Mouse (Mus musculus) thymus, postnatal 0 days (tissue): ENCODE measurements around the gene Rtn4rl1. TPM values are rescaled to one million over a fixed set of nuclear protein-coding genes. Genes with fewer than 3 reads are reported as not detected.
A peak's percentile ranks its signal among the peaks of the same experiment; 100 is the strongest.

Experiments used
- DNase-seq: peaks from one replicate; pipeline ENCODE4 v3.0.0-alpha.2; 2015; ENCODE audit warnings: low spot score
- polyA plus RNA-seq: library from polyadenylated mRNA; unstranded; fragments of >200 nt; fragmentation: Nextera tagmentation; extraction: Ambion mirVana; gene quantifications from 2 replicates; pipeline ENCODE4 v1.2.1, GENCODE M21; 2015

The Rtn4rl1 gene
- polyA plus RNA-seq, 1 experiment from 2014 or later: 8.1 TPM

- no peak for DNase-seq
Observed at GRCm38 (mm10) chr11:75212876-75213275, 19.3 kb downstream of the Rtn4rl1 start.

DNA sequence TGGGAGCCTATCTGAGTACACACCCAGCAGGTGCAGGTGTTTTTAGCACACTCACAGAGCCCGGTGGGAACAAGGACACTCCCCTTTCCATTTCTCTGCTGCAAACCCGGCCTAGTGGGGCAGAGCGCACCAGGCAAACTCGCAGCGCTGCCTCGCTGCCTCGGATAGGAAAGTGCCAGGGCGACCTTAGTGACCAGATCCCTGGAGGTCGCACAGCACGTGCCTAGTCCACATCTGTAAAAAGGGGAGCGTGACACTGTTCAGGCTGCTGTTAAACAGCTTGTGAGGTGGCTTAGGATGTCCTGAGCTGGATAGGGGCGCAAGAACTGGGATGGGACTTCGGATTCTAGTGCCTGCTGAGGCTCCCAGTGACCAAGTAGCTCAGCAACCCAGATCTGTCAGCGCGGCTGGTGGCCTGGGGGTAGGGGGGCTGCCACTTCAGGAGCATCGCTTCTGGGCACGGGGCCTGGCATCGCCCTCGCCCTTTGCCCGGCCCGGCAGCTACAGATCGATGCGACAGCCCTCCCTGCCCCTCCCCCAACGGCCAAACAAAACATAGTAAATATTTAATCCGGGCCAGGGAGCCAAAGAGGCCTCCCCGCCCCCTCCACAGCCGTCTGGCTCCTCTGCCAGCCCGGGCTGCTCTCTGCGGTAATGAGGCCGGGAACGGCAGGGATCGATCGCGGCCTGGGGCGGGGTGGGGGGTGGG lies 19.9 kb downstream of the Rtn4rl1 start:
- DNase-seq: peak; percentile 78

DNA sequence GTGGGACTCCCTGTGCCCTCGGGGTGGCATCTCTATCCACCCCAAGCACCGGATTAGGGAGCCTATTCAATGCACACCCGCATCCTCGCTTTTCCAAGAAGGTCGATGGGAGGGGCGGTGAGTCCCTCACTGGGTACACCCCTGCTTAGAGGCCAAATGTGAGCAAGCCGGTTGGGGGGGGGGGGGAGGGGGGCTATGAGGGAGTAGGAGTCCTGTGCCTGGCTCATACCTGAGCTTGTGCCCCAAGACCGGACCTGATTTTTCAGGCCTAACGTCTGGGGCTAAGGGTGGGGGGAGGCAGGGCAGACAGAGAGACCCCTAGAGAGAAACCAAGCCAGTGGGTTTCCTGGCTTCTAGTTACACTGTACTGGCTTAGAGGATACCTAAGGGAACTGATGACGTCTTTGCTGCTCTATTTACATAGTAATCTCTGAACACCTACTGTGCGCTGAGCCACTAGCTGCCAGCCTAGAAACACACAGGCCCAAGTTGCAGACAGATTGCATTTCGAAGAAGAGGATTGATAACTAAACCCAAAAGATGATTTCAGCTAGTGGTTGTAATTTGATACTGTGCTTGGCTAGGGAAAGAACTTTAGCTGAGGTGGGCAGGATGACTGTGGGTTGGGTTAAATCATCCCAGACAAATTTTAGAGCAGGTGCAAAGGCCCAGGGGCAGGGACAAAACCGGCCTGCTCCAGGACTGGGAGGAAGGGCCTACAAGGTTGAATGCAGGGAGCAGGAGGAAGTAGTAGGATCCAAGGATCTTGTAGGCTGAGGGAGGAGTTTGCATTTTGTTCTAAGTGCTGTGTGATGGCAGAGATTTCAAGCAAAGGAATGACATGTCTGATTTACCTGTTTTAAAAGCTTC lies 20.7 kb downstream of the Rtn4rl1 start:
- DNase-seq: no peak

- no peak for DNase-seq
Observed at GRCm38 (mm10) chr11:75220115-75220514, 26.5 kb downstream of the Rtn4rl1 start.

DNA sequence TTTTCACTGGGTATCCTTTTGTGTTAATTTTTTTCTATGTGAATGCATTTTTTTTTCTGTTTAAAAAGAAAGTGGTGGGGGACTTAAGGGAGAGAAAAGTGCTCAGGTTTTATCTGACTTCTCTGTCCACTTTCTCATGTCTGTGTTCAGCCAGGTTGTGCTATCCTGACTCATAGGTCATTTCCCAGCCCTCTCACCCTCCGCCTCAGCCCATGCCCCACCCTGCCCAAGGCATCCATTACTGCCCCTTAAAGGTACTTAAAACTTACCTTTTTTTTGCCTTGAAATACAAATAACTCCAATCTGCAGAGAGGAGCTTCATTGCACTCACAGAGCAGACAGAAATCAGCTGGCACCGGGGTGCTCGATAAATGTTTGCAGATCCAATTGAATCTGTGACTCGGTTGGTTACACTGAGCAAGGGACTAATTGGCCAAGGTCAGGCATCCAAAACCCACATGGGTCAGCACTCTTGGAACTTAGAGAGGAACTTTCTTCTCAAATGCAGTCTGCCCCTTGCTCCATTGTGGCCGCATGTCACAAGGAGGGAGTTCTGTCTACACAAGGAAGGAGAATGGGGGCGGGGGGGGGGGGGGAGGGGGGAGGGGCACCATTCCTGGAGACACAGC lies 27.0 kb downstream of the Rtn4rl1 start:
- DNase-seq: no peak

GRCm38 (mm10) chr11:75224062-75224461 lies 30.5 kb downstream of the Rtn4rl1 start:
- no peak for DNase-seq

GRCm38 (mm10) chr11:75224835-75225234 lies 31.3 kb downstream of the Rtn4rl1 start:
- no peak for DNase-seq

DNA sequence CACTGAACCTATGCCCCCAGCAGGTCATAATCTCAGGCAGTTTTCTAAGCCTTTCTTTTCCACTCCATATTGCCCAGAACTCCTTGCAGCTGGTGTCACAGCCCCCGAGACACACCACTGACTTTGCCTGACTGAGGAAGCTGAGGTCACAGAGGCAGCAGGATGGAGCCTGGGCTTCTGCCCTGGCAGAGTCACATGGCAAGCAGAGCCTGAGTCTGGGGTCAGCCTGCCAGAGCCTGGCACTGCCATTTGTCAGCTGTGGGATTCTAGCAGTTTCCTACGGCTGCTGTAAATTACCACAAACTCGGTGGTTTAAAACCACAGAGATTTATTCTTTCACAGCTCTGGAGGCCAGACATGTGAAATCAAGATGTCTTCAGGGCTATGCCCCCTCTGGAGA lies 34.0 kb downstream of the Rtn4rl1 start:
- DNase-seq: peak; percentile 39

GRCm38 (mm10) chr11:75229289-75229688 lies 35.7 kb downstream of the Rtn4rl1 start:
- DNase-seq: no peak

DNA sequence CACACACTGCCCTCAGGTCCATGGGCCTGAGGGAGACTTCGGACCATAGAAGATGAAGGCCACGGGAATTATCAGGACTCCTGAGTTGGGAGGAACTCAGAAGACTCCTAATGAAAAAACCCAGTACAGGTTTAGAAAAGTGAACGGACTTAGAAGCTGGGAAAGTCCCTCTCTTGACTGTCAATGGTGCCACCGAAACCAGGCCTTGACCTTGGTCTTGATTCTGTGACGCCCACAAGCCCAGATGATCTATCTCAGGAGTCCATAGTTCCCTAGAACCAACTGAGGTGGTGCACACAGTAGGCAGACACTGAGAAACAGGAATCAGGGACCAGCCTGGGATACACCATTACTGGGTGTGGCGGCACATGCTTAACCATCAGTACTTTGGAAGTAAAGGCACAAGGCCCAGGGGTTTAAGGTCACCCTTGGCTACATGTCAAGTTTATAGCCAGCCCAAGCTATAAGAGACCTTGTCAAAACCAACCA lies 36.7 kb downstream of the Rtn4rl1 start:
- DNase-seq: no peak

DNA sequence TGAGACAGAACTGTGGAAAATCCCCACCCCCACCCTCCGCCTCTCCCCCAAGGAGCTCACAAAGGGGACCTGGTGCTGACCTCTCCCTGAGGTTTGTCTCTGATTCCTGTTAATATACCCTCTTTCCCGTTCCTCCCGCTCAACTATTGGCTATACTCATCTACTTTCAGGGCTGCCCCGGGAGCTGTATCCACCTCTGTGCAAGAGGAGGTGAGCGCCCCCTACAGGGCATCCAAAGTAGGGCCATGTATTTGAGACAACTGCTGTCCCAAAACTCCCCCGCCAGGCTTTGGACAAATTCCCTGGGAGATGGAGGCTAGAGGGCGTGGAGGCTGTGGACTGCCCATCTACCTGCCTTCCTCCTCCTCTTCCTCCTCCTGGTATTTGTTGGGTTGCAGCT lies 38.2 kb downstream of the Rtn4rl1 start:
- DNase-seq: peak; percentile 78

DNA sequence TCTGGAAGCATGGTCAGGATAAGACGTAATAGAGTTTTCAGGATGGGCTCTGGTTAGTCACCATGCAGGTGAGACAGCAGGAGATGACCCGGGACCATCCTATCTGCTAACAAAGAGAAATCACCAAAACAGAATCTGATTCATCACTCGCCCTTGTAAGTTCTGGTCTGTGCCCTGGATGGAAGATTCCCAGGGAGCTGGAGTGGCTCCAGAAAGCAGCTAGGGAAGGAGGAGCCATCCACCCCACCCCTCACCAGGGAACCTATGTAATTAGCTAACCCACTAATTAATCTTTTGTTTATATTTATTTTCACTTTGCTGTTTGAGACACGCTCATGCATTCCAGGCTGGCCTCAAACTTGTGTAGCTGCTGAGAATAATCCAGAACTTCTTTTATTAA lies 38.9 kb downstream of the Rtn4rl1 start:
- no peak for DNase-seq

DNA sequence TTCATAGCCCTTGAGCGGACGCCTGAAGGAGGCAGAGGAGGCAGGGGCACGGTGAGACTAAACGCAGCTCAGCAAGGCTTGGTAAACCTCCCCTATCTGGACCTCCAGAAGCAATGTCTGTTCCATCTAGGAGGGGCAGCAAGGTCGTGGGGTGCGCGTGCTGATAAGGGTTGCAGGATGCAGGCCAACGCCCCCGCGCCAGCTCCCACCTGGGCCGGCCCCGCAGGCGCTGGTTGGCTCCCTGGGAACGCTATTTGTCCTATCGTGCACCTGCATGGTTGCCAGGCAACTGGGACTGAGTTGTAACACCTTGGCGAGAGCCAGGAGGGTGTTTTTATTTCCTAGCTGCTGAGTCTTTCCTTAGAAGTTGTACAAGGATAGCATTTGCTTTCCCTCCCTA lies 41.2 kb downstream of the Rtn4rl1 start:
- DNase-seq: no peak

- no peak for DNase-seq
Observed at GRCm38 (mm10) chr11:75240158-75240934, 46.8 kb downstream of the Rtn4rl1 start.

GRCm38 (mm10) chr11:75242710-75243255 lies 49.2 kb downstream of the Rtn4rl1 start:
- no peak for DNase-seq

DNA sequence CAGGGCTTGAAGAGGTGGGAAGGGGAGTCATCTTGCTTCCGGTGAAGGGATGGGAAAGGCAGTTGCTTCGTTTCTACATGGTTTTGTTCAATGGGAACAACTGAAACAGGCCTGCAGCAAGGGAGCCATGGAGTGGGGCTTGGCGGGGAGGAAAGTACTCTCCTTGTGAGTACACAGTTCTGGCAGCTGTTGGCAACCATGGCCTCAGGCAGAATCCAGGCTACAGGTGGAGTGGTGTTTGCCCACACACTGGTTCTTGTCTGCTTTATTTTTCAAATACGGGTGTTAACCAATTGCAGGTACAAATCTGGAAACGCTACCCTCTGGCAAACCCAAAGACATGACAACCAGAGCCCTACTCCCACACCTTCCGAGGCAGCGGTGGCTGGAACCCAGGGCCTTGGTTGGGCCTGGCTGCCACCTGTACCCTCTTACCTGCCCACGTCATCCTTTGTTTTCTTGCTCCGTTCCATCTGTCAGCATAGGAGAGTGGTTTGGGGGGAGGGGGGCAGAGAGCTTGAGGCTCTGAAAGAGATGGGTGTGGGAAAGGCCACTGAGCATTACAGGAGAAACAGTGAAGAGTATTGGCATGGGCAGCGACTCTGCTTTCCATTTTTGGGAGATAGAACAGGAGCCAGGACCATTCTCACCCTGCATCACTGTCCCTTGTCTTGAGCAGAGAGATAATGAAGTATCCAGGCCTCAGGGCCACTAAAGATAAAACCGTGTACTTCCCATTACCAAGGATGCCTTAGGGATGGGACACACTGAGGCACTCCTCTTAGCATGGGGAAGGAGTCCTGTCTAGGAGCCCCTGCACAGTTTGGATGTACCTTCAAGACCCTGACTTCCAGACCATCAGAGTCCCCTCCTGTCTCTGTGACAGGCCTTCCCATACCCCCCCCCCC lies 51.0 kb downstream of the Rtn4rl1 start:
- no peak for DNase-seq

- DNase-seq: no peak
Observed at GRCm38 (mm10) chr11:75245372-75246330, 52.1 kb downstream of the Rtn4rl1 start.

DNA sequence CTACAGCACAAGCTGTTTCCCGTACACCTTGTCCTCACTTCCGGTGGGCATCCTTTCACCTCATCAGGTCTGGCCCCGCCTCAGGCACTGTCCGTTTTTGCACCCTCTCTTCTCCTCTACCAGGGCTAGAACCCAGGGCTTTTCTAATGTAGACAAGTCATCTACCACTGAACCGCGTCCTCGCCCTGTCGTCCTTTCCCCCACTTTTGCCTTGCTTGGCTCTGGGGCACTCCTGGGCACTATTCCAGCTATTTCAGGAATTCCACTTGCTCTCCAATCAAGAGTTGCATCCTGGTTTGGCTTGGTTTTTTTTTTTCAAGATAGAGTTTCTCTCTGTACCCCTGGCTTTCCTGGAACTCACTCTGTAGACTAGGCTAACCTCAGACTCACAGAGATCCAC lies 53.0 kb downstream of the Rtn4rl1 start:
- no peak for DNase-seq
